Mouse (Mus musculus) gastrocnemius, postnatal 14 days (tissue): ENCODE measurements around the gene Alpk3. TPM values are rescaled to one million over a fixed set of nuclear protein-coding genes. Genes with fewer than 3 reads are reported as not detected.
A peak's percentile ranks its signal among the peaks of the same experiment; 100 is the strongest.
"Not testable (repeated sequence)": the region's sequence is repeated elsewhere in the genome, so short reads cannot be mapped to it uniquely, and the experiment has no call there.

Source experiments
- DNase-seq: peaks from one replicate; pipeline ENCODE4 v3.0.0; 2021; ENCODE audit warnings: mixed read lengths
- intact Hi-C: fragments of 180-260 bp; cut with DNase I; formaldehyde crosslinking; loops from one replicate; pipeline ENCODE4 v1.15.1; 2025; ENCODE audit warnings: low total_unique reads
- total RNA-seq, 2 experiments: library from RNA; stranded (reverse); gene quantifications; 2 replicates each; pipeline ENCODE4 v1.2.3; 2021

Alpk3 gene
- total RNA-seq, 2 experiments from 2014 or later, result 119 to 131 TPM

GRCm38 (mm10) chr7:81122808-81123207, 65.4 kb downstream of the Alpk3 start:
- intact Hi-C loops, result no loop called here
- no peak for DNase-seq

GRCm38 (mm10) chr7:81123553-81123952, 66.2 kb downstream of the Alpk3 start:
- intact Hi-C loops, result no loop called here
- no peak for DNase-seq

- intact Hi-C loops, result no loop called here
Observed at GRCm38 (mm10) chr7:81124773-81125172, 67.4 kb downstream of the Alpk3 start.

GRCm38 (mm10) chr7:81125215-81126175, 68.1 kb downstream of the Alpk3 start:
- intact Hi-C loops, result no loop called here
- no peak for DNase-seq

More at GRCm38 (mm10) chr7:81124773-81125172, 67.4 kb downstream of the Alpk3 start:
- DNase-seq, result peak; percentile 84

GRCm38 (mm10) chr7:81131864-81132263, 74.5 kb downstream of the Alpk3 start:
- peak; percentile 37 for DNase-seq
- intact Hi-C loops, result no loop called here

- intact Hi-C loops, result no loop called here
- peak; percentile 66 for DNase-seq
Observed at GRCm38 (mm10) chr7:81132851-81133279, 75.5 kb downstream of the Alpk3 start.

- intact Hi-C loops, result no loop called here
- DNase-seq, result no peak
Observed at GRCm38 (mm10) chr7:81133416-81133815, 76.0 kb downstream of the Alpk3 start.

GRCm38 (mm10) chr7:81133941-81134340, 76.5 kb downstream of the Alpk3 start:
- DNase-seq, result no peak
- intact Hi-C loops, result no loop called here

- peak; percentile 82 for DNase-seq
- intact Hi-C loops, result no loop called here
Observed at GRCm38 (mm10) chr7:81134614-81135067, 77.2 kb downstream of the Alpk3 start.

GRCm38 (mm10) chr7:81137292-81137691, 79.9 kb downstream of the Alpk3 start:
- DNase-seq, result no peak
- intact Hi-C loops, result no loop called here

GRCm38 (mm10) chr7:81139100-81139499, 81.7 kb downstream of the Alpk3 start:
- peak; percentile 47 for DNase-seq
- intact Hi-C loops, result no loop called here

GRCm38 (mm10) chr7:81139671-81140404, 82.4 kb downstream of the Alpk3 start:
- DNase-seq, result no peak
- intact Hi-C loops, result no loop called here

- DNase-seq, result no peak
- intact Hi-C loops, result no loop called here
Observed at GRCm38 (mm10) chr7:81141541-81141940, 84.1 kb downstream of the Alpk3 start.

- intact Hi-C loops, DNase-seq: not testable (repeated sequence)
Observed at GRCm38 (mm10) chr7:81143056-81143455, 85.7 kb downstream of the Alpk3 start.

GRCm38 (mm10) chr7:81149759-81150158, 92.4 kb downstream of the Alpk3 start:
- DNase-seq, result no peak
- intact Hi-C loops, result no loop called here

- no peak for DNase-seq
- intact Hi-C loops, result no loop called here
Observed at GRCm38 (mm10) chr7:81151216-81151615, 93.8 kb downstream of the Alpk3 start.

GRCm38 (mm10) chr7:81152306-81152705, 94.9 kb downstream of the Alpk3 start:
- no peak for DNase-seq
- intact Hi-C loops, result no loop called here

- intact Hi-C loops, result no loop called here
- no peak for DNase-seq
Observed at GRCm38 (mm10) chr7:81152826-81153225, 95.4 kb downstream of the Alpk3 start.

- DNase-seq, result no peak
- intact Hi-C loops, result no loop called here
Observed at GRCm38 (mm10) chr7:81153327-81153726, 95.9 kb downstream of the Alpk3 start.

GRCm38 (mm10) chr7:81154244-81154643, 96.8 kb downstream of the Alpk3 start:
- intact Hi-C loops, DNase-seq: not testable (repeated sequence)
